Mouse (Mus musculus): ENCODE results near the gene Ppp6r2. TPM values are rescaled to one million over a fixed set of nuclear protein-coding genes. Genes with fewer than 3 reads are reported as not detected.

Ppp6r2 gene
- polyA plus RNA-seq, 1 experiment from 2014 or later, result 35.9 TPM

DNA sequence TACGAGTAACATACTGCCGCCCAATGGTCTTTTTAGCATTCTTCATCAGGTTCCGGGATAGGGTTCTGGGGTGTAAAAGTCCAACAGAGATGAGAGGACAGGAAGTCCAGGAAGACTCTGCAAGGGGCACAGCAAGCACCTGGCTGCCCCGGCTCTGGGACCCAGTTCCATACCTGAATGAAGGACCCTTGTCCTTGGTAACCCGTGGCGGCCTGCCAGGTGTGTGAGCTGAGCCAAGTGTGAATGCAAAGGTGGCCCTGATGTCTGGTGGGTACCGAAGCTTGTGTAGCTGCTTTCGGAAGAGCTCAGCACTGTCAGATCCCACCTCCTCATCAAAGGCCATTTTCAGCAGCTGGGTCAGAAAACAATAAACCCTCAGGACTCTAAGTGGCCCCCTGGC lies 89.2 kb downstream of the Ppp6r2 start:
- no peak overlapping the region for H3K4me2 ChIP-seq
- H3K27me3 ChIP-seq (ENCODE audit: control insufficient read depth, insufficient read depth, low read length), result no peaks in the 10 kb centered on the region
- no peaks in the 10 kb centered on the region for H3K9me3 ChIP-seq (ENCODE audit: control insufficient read depth, low read length)
- peaks cover 42% of the 10 kb centered on the region for H3K36me3 ChIP-seq (ENCODE audit: control insufficient read depth, insufficient read depth, low read length)
- no peak overlapping the region for H3K9ac ChIP-seq (ENCODE audit: low read length)
- 97% methylated on average over 8 of the region's 8 CpGs for WGBS
- no peak overlapping the region for H3K4me3 ChIP-seq (ENCODE audit: low read depth, low read length)
- DNase-seq (ENCODE audit: low spot score, missing footprints), result no peak
- no peak overlapping the region for H3K27ac ChIP-seq (ENCODE audit: low read depth, low read length)
- no peaks in the 10 kb centered on the region for H3K4me1 ChIP-seq (ENCODE audit: control insufficient read depth, insufficient read depth, low read length)
- ATAC-seq (ENCODE audit: low FRiP score), result no peak

- DNase-seq (ENCODE audit: low spot score, missing footprints) (no peak), ATAC-seq (ENCODE audit: low FRiP score) (no peak)
- Histone ChIP-seq H3K4me1 (ENCODE audit: control insufficient read depth, insufficient read depth, low read length) (no peaks in the 10 kb centered on the region), H3K36me3 (ENCODE audit: control insufficient read depth, insufficient read depth, low read length) (peaks cover 33% of the 10 kb centered on the region), H3K27ac (ENCODE audit: low read depth, low read length) (no peak overlapping the region), H3K4me3 (ENCODE audit: low read depth, low read length) (no peak overlapping the region), H3K4me2 (no peak overlapping the region), H3K9ac (ENCODE audit: low read length) (no peak overlapping the region), H3K9me3 (ENCODE audit: control insufficient read depth, low read length) (no peaks in the 10 kb centered on the region), H3K27me3 (ENCODE audit: control insufficient read depth, insufficient read depth, low read length) (no peaks in the 10 kb centered on the region)
- WGBS, result 70% methylated on average over 1 of the region's 1 CpGs
Observed at GRCm38 (mm10) chr15:89305966-89306365, 94.6 kb downstream of the Ppp6r2 start.

GRCm38 (mm10) chr15:89307461-89307860 lies 96.1 kb downstream of the Ppp6r2 start:
- no peak overlapping the region for H3K9ac ChIP-seq (ENCODE audit: low read length)
- H3K27me3 ChIP-seq (ENCODE audit: control insufficient read depth, insufficient read depth, low read length), result no peaks in the 10 kb centered on the region
- H3K4me3 ChIP-seq (ENCODE audit: low read depth, low read length), result no peak overlapping the region
- 91% methylated on average over 13 of the region's 13 CpGs for WGBS
- no peaks in the 10 kb centered on the region for H3K9me3 ChIP-seq (ENCODE audit: control insufficient read depth, low read length)
- peaks cover 2% of the 10 kb centered on the region for H3K4me1 ChIP-seq (ENCODE audit: control insufficient read depth, insufficient read depth, low read length)
- no peak for ATAC-seq (ENCODE audit: low FRiP score)
- peaks cover 30% of the 10 kb centered on the region for H3K36me3 ChIP-seq (ENCODE audit: control insufficient read depth, insufficient read depth, low read length)
- H3K27ac ChIP-seq (ENCODE audit: low read depth, low read length), result no peak overlapping the region
- no peak for DNase-seq (ENCODE audit: low spot score, missing footprints)
- no peak overlapping the region for H3K4me2 ChIP-seq

DNA sequence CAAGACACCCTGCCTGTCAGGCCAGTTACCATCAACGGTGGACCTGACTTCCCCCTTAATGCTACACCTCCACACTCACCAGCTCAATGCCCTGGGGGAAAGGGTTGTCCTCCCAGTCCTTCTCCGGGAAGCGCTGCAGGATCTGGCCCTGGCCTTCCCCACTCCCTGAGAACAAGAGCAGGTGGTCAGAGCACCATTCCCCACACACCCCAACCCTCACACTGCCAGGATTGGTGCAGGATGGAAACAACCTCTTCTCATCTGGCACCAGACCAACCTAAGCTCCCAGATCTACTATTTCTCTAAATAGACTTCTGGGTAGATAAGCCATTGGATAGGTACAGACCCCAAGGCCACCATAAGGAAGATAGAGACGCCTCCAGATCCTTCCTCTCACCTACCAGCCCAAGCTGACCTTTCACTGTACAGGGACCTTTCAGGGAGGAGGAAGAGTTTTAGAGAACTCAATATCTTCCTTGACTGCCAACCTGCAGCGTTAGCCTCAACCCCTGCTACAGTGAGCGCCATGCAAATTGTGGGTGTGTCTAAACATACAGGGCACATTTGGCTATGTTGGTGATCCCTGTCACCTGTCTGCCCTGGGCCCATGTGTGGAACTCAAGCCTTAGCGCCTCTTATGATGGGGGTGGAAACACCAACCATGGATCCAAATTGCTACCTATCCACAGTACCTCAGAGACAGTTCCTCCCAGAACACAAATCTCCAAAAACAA lies 97.2 kb downstream of the Ppp6r2 start:
- H3K4me2 ChIP-seq, result no peak overlapping the region

DNA sequence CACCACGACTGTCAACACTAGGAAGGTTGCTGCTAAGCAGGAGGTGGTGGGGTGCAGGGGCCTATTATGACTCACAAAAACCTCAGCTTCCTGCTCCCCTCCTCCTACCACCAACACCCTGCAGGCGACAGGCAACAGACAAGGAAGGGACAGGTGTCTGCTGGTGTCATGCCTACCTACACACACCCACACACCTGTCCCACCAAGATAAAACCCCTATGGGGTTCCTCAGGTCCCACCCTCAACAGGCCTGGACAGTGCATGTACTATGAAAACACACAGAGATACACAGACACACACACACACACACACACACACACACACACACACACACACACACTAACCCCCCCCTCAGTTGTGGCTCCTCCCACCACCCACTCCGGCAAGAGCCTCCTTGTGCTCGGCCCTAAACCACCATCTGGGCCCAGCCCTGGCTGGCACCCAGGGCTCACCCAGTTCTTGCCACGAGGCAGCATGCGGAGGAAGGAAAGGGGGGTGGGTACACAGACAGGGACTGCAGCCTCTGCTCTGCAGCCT lies 98.7 kb downstream of the Ppp6r2 start:
- no peaks in the 10 kb centered on the region for H3K27me3 ChIP-seq (ENCODE audit: control insufficient read depth, insufficient read depth, low read length)
- no peak overlapping the region for H3K9ac ChIP-seq (ENCODE audit: low read length)
- H3K4me3 ChIP-seq (ENCODE audit: low read depth, low read length), result no peak overlapping the region
- H3K36me3 ChIP-seq (ENCODE audit: control insufficient read depth, insufficient read depth, low read length), result peaks cover 13% of the 10 kb centered on the region
- H3K9me3 ChIP-seq (ENCODE audit: control insufficient read depth, low read length), result no peaks in the 10 kb centered on the region
- H3K4me1 ChIP-seq (ENCODE audit: control insufficient read depth, insufficient read depth, low read length), result peaks cover 20% of the 10 kb centered on the region
- H3K27ac ChIP-seq (ENCODE audit: low read depth, low read length), result no peak overlapping the region
- DNase-seq (ENCODE audit: low spot score, missing footprints) (no peak), ATAC-seq (ENCODE audit: low FRiP score) (no peak)
- 81% methylated on average over 6 of the region's 6 CpGs for WGBS
- no peak overlapping the region for H3K4me2 ChIP-seq

More for the DNA sequence above, 97.2 kb downstream of the Ppp6r2 start:
- ATAC-seq (ENCODE audit: low FRiP score) (no peak), DNase-seq (ENCODE audit: low spot score, missing footprints) (no peak)
- Histone ChIP-seq H3K9ac (ENCODE audit: low read length) (no peak overlapping the region), H3K4me3 (ENCODE audit: low read depth, low read length) (no peak overlapping the region), H3K9me3 (ENCODE audit: control insufficient read depth, low read length) (no peaks in the 10 kb centered on the region), H3K27ac (ENCODE audit: low read depth, low read length) (no peak overlapping the region), H3K36me3 (ENCODE audit: control insufficient read depth, insufficient read depth, low read length) (peaks cover 22% of the 10 kb centered on the region), H3K4me1 (ENCODE audit: control insufficient read depth, insufficient read depth, low read length) (peaks cover 11% of the 10 kb centered on the region), H3K27me3 (ENCODE audit: control insufficient read depth, insufficient read depth, low read length) (no peaks in the 10 kb centered on the region)
- WGBS, result 92% methylated on average over 7 of the region's 7 CpGs

DNA sequence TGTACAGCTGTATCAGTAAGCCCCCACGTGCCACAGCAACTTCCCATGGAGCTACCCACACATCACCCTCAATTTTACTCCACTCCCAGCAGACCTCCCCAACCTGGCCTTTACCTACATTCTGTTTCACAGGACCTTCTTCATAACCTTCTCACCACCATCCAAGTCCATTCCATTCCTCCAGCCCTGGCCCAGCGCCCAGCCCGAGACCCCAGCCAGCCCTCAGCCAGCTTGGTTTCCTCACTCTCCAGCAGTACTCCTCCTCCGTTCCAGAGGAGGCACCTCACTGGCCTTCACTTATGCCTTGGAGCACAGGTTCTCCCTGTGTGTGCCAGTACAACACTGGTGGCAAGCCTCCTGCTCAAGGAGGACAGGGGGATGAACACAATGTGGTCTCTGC lies 102.0 kb downstream of the Ppp6r2 start:
- no peak for DNase-seq (ENCODE audit: low spot score, missing footprints)

GRCm38 (mm10) chr15:89314107-89314506 lies 102.8 kb downstream of the Ppp6r2 start:
- H3K36me3 ChIP-seq (ENCODE audit: control insufficient read depth, insufficient read depth, low read length), result no peaks in the 10 kb centered on the region
- H3K9me3 ChIP-seq (ENCODE audit: control insufficient read depth, low read length), result no peaks in the 10 kb centered on the region
- WGBS, result 34% methylated on average over 3 of the region's 3 CpGs
- H3K4me1 ChIP-seq (ENCODE audit: control insufficient read depth, insufficient read depth, low read length), result peaks cover 20% of the 10 kb centered on the region
- ATAC-seq (ENCODE audit: low FRiP score) (no peak), DNase-seq (ENCODE audit: low spot score, missing footprints) (no peak)
- H3K4me2 ChIP-seq, result peak overlapping the region; percentile 67
- H3K27me3 ChIP-seq (ENCODE audit: control insufficient read depth, insufficient read depth, low read length), result no peaks in the 10 kb centered on the region
- H3K27ac ChIP-seq (ENCODE audit: low read depth, low read length), result no peak overlapping the region
- peak overlapping the region; percentile 91 for H3K9ac ChIP-seq (ENCODE audit: low read length)
- peak overlapping the region; percentile 98 for H3K4me3 ChIP-seq (ENCODE audit: low read depth, low read length)

More for the DNA sequence above, 102.0 kb downstream of the Ppp6r2 start:
- Histone ChIP-seq H3K9ac (ENCODE audit: low read length) (no peak overlapping the region), H3K4me2 (no peak overlapping the region), H3K27me3 (ENCODE audit: control insufficient read depth, insufficient read depth, low read length) (no peaks in the 10 kb centered on the region), H3K9me3 (ENCODE audit: control insufficient read depth, low read length) (no peaks in the 10 kb centered on the region), H3K36me3 (ENCODE audit: control insufficient read depth, insufficient read depth, low read length) (no peaks in the 10 kb centered on the region), H3K27ac (ENCODE audit: low read depth, low read length) (no peak overlapping the region), H3K4me3 (ENCODE audit: low read depth, low read length) (no peak overlapping the region), H3K4me1 (ENCODE audit: control insufficient read depth, insufficient read depth, low read length) (peaks cover 20% of the 10 kb centered on the region)
- 86% methylated on average over 4 of the region's 4 CpGs for WGBS
- no peak for ATAC-seq (ENCODE audit: low FRiP score)

DNA sequence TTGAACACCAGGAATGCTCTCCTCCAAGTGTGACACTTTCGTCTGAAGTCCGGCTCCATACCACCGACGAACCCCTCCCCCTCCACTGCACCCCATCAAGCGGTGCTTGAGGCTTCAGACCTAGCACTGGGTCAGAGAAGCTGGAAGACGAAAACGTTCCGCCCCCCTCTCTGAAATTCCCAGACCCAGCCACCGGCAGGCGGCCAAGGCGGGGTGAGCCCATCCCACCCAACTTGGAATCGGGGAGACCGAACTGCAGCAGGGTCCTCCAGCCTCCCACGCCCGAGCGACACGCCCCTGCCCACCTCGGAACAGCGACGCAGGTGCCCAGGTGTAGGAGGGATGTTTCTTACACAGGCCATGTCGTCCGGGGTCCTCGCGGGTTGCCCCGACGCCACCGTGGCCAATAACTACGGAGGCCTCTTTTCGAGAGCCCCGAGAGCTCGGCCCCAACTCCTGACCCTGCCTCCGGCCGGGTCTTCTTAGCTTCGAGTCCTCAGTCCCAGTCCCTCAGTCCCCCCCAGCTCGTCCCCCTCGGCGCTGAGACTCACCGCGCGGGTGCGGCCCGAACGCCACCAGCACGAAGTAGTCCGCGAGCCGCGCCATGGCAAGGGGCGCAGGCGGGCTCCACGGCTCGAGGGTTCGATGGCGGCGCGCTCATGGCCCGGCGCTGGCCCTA lies 103.3 kb downstream of the Ppp6r2 start:
- peak overlapping the region; percentile 98 for H3K4me3 ChIP-seq (ENCODE audit: low read depth, low read length)
- no peak overlapping the region for H3K27ac ChIP-seq (ENCODE audit: low read depth, low read length)
- DNase-seq (ENCODE audit: low spot score, missing footprints) (peak; percentile 90), ATAC-seq (ENCODE audit: low FRiP score) (peak; percentile 51; the same call in 1 of the 2 replicates)
- under 1% methylated on average over 54 of the region's 58 CpGs for WGBS
- H3K36me3 ChIP-seq (ENCODE audit: control insufficient read depth, insufficient read depth, low read length), result no peaks in the 10 kb centered on the region
- peaks cover 20% of the 10 kb centered on the region for H3K4me1 ChIP-seq (ENCODE audit: control insufficient read depth, insufficient read depth, low read length)
- H3K4me2 ChIP-seq, result peak overlapping the region; percentile 67
- H3K9ac ChIP-seq (ENCODE audit: low read length), result peak overlapping the region; percentile 91
- no peaks in the 10 kb centered on the region for H3K27me3 ChIP-seq (ENCODE audit: control insufficient read depth, insufficient read depth, low read length)
- H3K9me3 ChIP-seq (ENCODE audit: control insufficient read depth, low read length), result no peaks in the 10 kb centered on the region

GRCm38 (mm10) chr15:89315190-89315731 lies 103.9 kb downstream of the Ppp6r2 start, which contains the start of gene Sbf1:
Gene Sbf1, minus strand, starts transcription at chr15:89315311.
- WGBS, result under 1% methylated on average over 36 of the region's 37 CpGs
- Histone ChIP-seq H3K36me3 (ENCODE audit: control insufficient read depth, insufficient read depth, low read length) (no peaks in the 10 kb centered on the region), H3K9ac (ENCODE audit: low read length) (peak within 1 kb of the TSS; percentile 91), H3K4me1 (ENCODE audit: control insufficient read depth, insufficient read depth, low read length) (peaks cover 20% of the 10 kb centered on the region), H3K4me2 (peak within 1 kb of the TSS; percentile 67), H3K27ac (ENCODE audit: low read depth, low read length) (no peak within 1 kb of the TSS), H3K9me3 (ENCODE audit: control insufficient read depth, low read length) (no peaks in the 10 kb centered on the region), H3K27me3 (ENCODE audit: control insufficient read depth, insufficient read depth, low read length) (no peaks in the 10 kb centered on the region), H3K4me3 (ENCODE audit: low read depth, low read length) (peak within 1 kb of the TSS; percentile 98)
- ATAC-seq (ENCODE audit: low FRiP score) (peak; percentile 100), DNase-seq (ENCODE audit: low spot score, missing footprints) (peak; percentile 99)
